11 mouse cellular contexts compared by ENCODE assay signal in the genomic region with DNA sequence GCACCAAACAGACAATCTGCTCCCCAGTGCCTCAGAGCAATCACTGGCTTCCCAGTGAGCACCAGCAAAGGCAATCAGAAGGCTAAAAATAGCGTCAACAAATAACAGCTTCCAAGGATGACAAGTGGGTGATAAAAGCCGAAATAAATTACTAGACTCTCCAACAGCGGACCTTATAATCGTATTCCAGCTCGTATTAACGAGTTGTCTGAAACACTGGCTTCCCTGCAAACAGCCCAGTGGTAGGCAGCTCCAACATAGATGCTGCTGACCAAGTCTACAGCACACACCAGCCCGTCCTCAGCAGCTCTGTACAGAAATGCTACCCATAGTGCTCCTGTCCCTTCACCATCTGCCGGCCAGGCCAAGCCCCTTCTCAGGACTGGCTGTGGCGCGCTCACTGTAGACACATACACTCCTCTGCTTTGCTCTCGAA.
DNase-seq lines count a peak whose midpoint lies in the region; ATAC-seq lines count a peak whose summit lies in the region.
"Had no signal": no experiment of that assay in that cellular context is flagged by ENCODE, and none has a peak within 500 bp of the region (broad histone marks: within the 10 kb centered on the region; RNA-seq: fewer than 3 reads in every experiment).

No protein-coding gene starts in this region.

- no peaks in the 10 kb centered on the region for H3K9me3 ChIP-seq in hindbrain, embryonic 12.5 days (replicated peaks)
- H3K9me3 ChIP-seq in hindbrain, embryonic 11.5 days (ENCODE audit: control insufficient read depth, low read length): no peaks in the 10 kb centered on the region
- no peaks in the 10 kb centered on the region for H3K9me3 ChIP-seq in forebrain, embryonic 15.5 days
- H3K9me3 ChIP-seq: liver, embryonic 13.5 days had no signal

- no peak overlapping the region for H3K9ac ChIP-seq in hindbrain, embryonic 12.5 days
- no peak overlapping the region for H3K9ac ChIP-seq in hindbrain, embryonic 11.5 days (ENCODE audit: low read depth, low read length)
- H3K9ac ChIP-seq in forebrain, embryonic 15.5 days (replicated peaks): no peak overlapping the region
- H3K9ac ChIP-seq: liver, embryonic 13.5 days had no signal

- no peak for DNase-seq in hindbrain, embryonic 11.5 days (ENCODE audit: low spot score)
- DNase-seq in adipocyte (ENCODE audit: low spot score): peak; percentile 23
- DNase-seq in heart, postnatal 4 days: peak; percentile 31
- DNase-seq in urinary bladder, postnatal 36 days (ENCODE audit: low spot score in 2 of 2): no peak
- DNase-seq in gastrocnemius, postnatal 14 days: no peak
- no peak for DNase-seq in cerebellum, postnatal 4 days (ENCODE audit: low spot score in 2 of 2)
- DNase-seq: cerebellum, adult 9-11 months; liver, embryonic 13.5 days; thymus, postnatal 25 days had no signal

- H3K4me3 ChIP-seq in hindbrain, embryonic 12.5 days: no peak overlapping the region
- no peak overlapping the region for H3K4me3 ChIP-seq in hindbrain, embryonic 11.5 days (ENCODE audit: low read depth, low read length)
- no peak overlapping the region for H3K4me3 ChIP-seq in forebrain, embryonic 15.5 days
- H3K4me3 ChIP-seq: liver, embryonic 13.5 days had no signal

- intact Hi-C loops in gastrocnemius, postnatal 14 days (cut with DNase I; ENCODE audit: low total_unique reads): no loop called here

- ATAC-seq in hindbrain, embryonic 12.5 days (ENCODE audit: low FRiP score): 0 out of 2 replicates have a peak, but pooled peaks have one; percentile 29
- ATAC-seq in hindbrain, embryonic 11.5 days (ENCODE audit: low FRiP score): no peak
- peak; percentile 84 for ATAC-seq in forebrain, embryonic 15.5 days (replicated peaks)

- no peaks in the 10 kb centered on the region for H3K27me3 ChIP-seq in hindbrain, embryonic 12.5 days
- H3K27me3 ChIP-seq in hindbrain, embryonic 11.5 days (ENCODE audit: control insufficient read depth, insufficient read depth, low read length): no peaks in the 10 kb centered on the region
- H3K27me3 ChIP-seq in forebrain, embryonic 15.5 days: no peaks in the 10 kb centered on the region
- H3K27me3 ChIP-seq: liver, embryonic 13.5 days had no signal

- WGBS in hindbrain, embryonic 12.5 days: 76% methylated on average over 11 of the region's 11 CpGs
- WGBS in hindbrain, embryonic 11.5 days: 87% methylated on average over 11 of the region's 11 CpGs
- 36% methylated on average over 11 of the region's 11 CpGs for WGBS in forebrain, embryonic 15.5 days

- 0 out of 2 replicates have a peak, but pooled peaks cover 7% of the 10 kb centered on the region for H3K36me3 ChIP-seq in hindbrain, embryonic 12.5 days
- H3K36me3 ChIP-seq in hindbrain, embryonic 11.5 days (ENCODE audit: control insufficient read depth, insufficient read depth, low read length): no peaks in the 10 kb centered on the region
- no peaks in the 10 kb centered on the region; the same call in 1 of the 2 replicates for H3K36me3 ChIP-seq in forebrain, embryonic 15.5 days
- H3K36me3 ChIP-seq: liver, embryonic 13.5 days had no signal

- H3K4me2 ChIP-seq in hindbrain, embryonic 12.5 days (replicated peaks): no peak overlapping the region
- H3K4me2 ChIP-seq in hindbrain, embryonic 11.5 days (replicated peaks; ENCODE audit: low read depth, low read length): no peak overlapping the region
- no peak overlapping the region for H3K4me2 ChIP-seq in forebrain, embryonic 15.5 days (replicated peaks)
- H3K4me2 ChIP-seq: liver, embryonic 13.5 days had no signal

- H3K4me1 ChIP-seq in hindbrain, embryonic 12.5 days: no peaks in the 10 kb centered on the region
- no peaks in the 10 kb centered on the region for H3K4me1 ChIP-seq in hindbrain, embryonic 11.5 days (replicated peaks; ENCODE audit: control insufficient read depth, insufficient read depth, low read length)
- peaks cover 11% of the 10 kb centered on the region for H3K4me1 ChIP-seq in forebrain, embryonic 15.5 days

- no peak overlapping the region for H3K27ac ChIP-seq in hindbrain, embryonic 12.5 days
- no peak overlapping the region for H3K27ac ChIP-seq in hindbrain, embryonic 11.5 days (ENCODE audit: low read depth, low read length)
- peak overlapping the region; percentile 66 for H3K27ac ChIP-seq in forebrain, embryonic 15.5 days (replicated peaks)
- H3K27ac ChIP-seq: liver, embryonic 13.5 days had no signal

Comparison
In these comparisons a context has a peak if more than half of its experiments do, and no peak if none do; other contexts are left out.
1. DNase-seq: peak in adipocyte (single experiment) and heart, postnatal 4 days (single experiment); none in hindbrain, embryonic 11.5 days (single experiment), urinary bladder, postnatal 36 days (0 of 2), gastrocnemius, postnatal 14 days (single experiment) and cerebellum, postnatal 4 days (0 of 2).